Mouse (Mus musculus): ENCODE measurements around the gene Pde8a. TPM values are rescaled to one million over a fixed set of nuclear protein-coding genes. Genes with fewer than 3 reads are reported as not detected.

Pde8a gene
- polyA plus RNA-seq, 1 experiment from 2014 or later, result 1.8 TPM

GRCm38 (mm10) chr7:81311130-81311529 lies 97.7 kb downstream of the Pde8a start:
- no peaks in the 10 kb centered on the region for H3K36me3 ChIP-seq (ENCODE audit: control insufficient read depth, insufficient read depth, low read length)
- no peaks in the 10 kb centered on the region for H3K4me1 ChIP-seq (ENCODE audit: control insufficient read depth, insufficient read depth, low read length)
- 83% methylated on average over 1 of the region's 1 CpGs for WGBS
- H3K9me3 ChIP-seq (ENCODE audit: control insufficient read depth, low read length), result no peaks in the 10 kb centered on the region
- no peak overlapping the region for H3K27ac ChIP-seq (ENCODE audit: low read depth, low read length)
- no peaks in the 10 kb centered on the region for H3K27me3 ChIP-seq (ENCODE audit: control insufficient read depth, insufficient read depth, low read length)
- no peak overlapping the region for H3K4me2 ChIP-seq (ENCODE audit: low read depth, low read length)
- no peak for ATAC-seq (ENCODE audit: low read depth)
- H3K9ac ChIP-seq (replicated peaks; ENCODE audit: low read depth, low read length), result no peak overlapping the region
- no peak overlapping the region for H3K4me3 ChIP-seq (ENCODE audit: low read depth, low read length)

- ATAC-seq (ENCODE audit: low read depth), result no peak
- no peak overlapping the region for H3K9ac ChIP-seq (replicated peaks; ENCODE audit: low read depth, low read length)
- H3K4me1 ChIP-seq (ENCODE audit: control insufficient read depth, insufficient read depth, low read length), result no peaks in the 10 kb centered on the region
- no peak overlapping the region for H3K4me3 ChIP-seq (ENCODE audit: low read depth, low read length)
- no peak overlapping the region for H3K4me2 ChIP-seq (ENCODE audit: low read depth, low read length)
- H3K9me3 ChIP-seq (ENCODE audit: control insufficient read depth, low read length), result no peaks in the 10 kb centered on the region
- H3K27ac ChIP-seq (ENCODE audit: low read depth, low read length), result no peak overlapping the region
- H3K36me3 ChIP-seq (ENCODE audit: control insufficient read depth, insufficient read depth, low read length), result no peaks in the 10 kb centered on the region
- no peaks in the 10 kb centered on the region for H3K27me3 ChIP-seq (ENCODE audit: control insufficient read depth, insufficient read depth, low read length)
Measured at GRCm38 (mm10) chr7:81311581-81311980, 98.2 kb downstream of the Pde8a start.

GRCm38 (mm10) chr7:81315583-81315982 lies 102.2 kb downstream of the Pde8a start:
- H3K27me3 ChIP-seq (ENCODE audit: control insufficient read depth, insufficient read depth, low read length), result no peaks in the 10 kb centered on the region

GRCm38 (mm10) chr7:81319749-81320148 lies 106.4 kb downstream of the Pde8a start:
- Histone ChIP-seq H3K27ac (ENCODE audit: low read depth, low read length) (no peak overlapping the region), H3K4me2 (ENCODE audit: low read depth, low read length) (no peak overlapping the region), H3K4me1 (ENCODE audit: control insufficient read depth, insufficient read depth, low read length) (no peaks in the 10 kb centered on the region), H3K4me3 (ENCODE audit: low read depth, low read length) (no peak overlapping the region), H3K36me3 (ENCODE audit: control insufficient read depth, insufficient read depth, low read length) (no peaks in the 10 kb centered on the region), H3K9ac (replicated peaks; ENCODE audit: low read depth, low read length) (no peak overlapping the region), H3K9me3 (ENCODE audit: control insufficient read depth, low read length) (no peaks in the 10 kb centered on the region), H3K27me3 (ENCODE audit: control insufficient read depth, insufficient read depth, low read length) (no peaks in the 10 kb centered on the region)
- ATAC-seq (ENCODE audit: low read depth), result no peak
- WGBS, result 89% methylated on average over 6 of the region's 6 CpGs

More at GRCm38 (mm10) chr7:81315583-81315982, 102.2 kb downstream of the Pde8a start:
- no peak overlapping the region for H3K27ac ChIP-seq (ENCODE audit: low read depth, low read length)
- H3K4me1 ChIP-seq (ENCODE audit: control insufficient read depth, insufficient read depth, low read length), result no peaks in the 10 kb centered on the region
- no peaks in the 10 kb centered on the region for H3K36me3 ChIP-seq (ENCODE audit: control insufficient read depth, insufficient read depth, low read length)
- no peaks in the 10 kb centered on the region for H3K9me3 ChIP-seq (ENCODE audit: control insufficient read depth, low read length)
- H3K9ac ChIP-seq (replicated peaks; ENCODE audit: low read depth, low read length), result no peak overlapping the region
- no peak overlapping the region for H3K4me2 ChIP-seq (ENCODE audit: low read depth, low read length)
- 79% methylated on average over 8 of the region's 8 CpGs for whole genome bisulfite sequencing
- no peak for ATAC-seq (ENCODE audit: low read depth)
- H3K4me3 ChIP-seq (ENCODE audit: low read depth, low read length), result no peak overlapping the region

- H3K9ac ChIP-seq (replicated peaks; ENCODE audit: low read depth, low read length), result no peak overlapping the region
- H3K9me3 ChIP-seq (ENCODE audit: control insufficient read depth, low read length), result no peaks in the 10 kb centered on the region
- no peaks in the 10 kb centered on the region for H3K36me3 ChIP-seq (ENCODE audit: control insufficient read depth, insufficient read depth, low read length)
- no peak overlapping the region for H3K4me2 ChIP-seq (ENCODE audit: low read depth, low read length)
- WGBS, result 81% methylated on average over 5 of the region's 5 CpGs
- H3K4me1 ChIP-seq (ENCODE audit: control insufficient read depth, insufficient read depth, low read length), result no peaks in the 10 kb centered on the region
- no peak overlapping the region for H3K27ac ChIP-seq (ENCODE audit: low read depth, low read length)
- H3K4me3 ChIP-seq (ENCODE audit: low read depth, low read length), result no peak overlapping the region
- no peak for ATAC-seq (ENCODE audit: low read depth)
- H3K27me3 ChIP-seq (ENCODE audit: control insufficient read depth, insufficient read depth, low read length), result no peaks in the 10 kb centered on the region
Measured at GRCm38 (mm10) chr7:81321776-81322175, 108.4 kb downstream of the Pde8a start.

GRCm38 (mm10) chr7:81326043-81326442 lies 112.6 kb downstream of the Pde8a start:
- no peak for ATAC-seq (ENCODE audit: low read depth)
- Histone ChIP-seq H3K27me3 (ENCODE audit: control insufficient read depth, insufficient read depth, low read length) (no peaks in the 10 kb centered on the region), H3K4me2 (ENCODE audit: low read depth, low read length) (no peak overlapping the region), H3K27ac (ENCODE audit: low read depth, low read length) (no peak overlapping the region), H3K4me1 (ENCODE audit: control insufficient read depth, insufficient read depth, low read length) (no peaks in the 10 kb centered on the region), H3K9me3 (ENCODE audit: control insufficient read depth, low read length) (no peaks in the 10 kb centered on the region), H3K4me3 (ENCODE audit: low read depth, low read length) (no peak overlapping the region), H3K9ac (replicated peaks; ENCODE audit: low read depth, low read length) (no peak overlapping the region), H3K36me3 (ENCODE audit: control insufficient read depth, insufficient read depth, low read length) (no peaks in the 10 kb centered on the region)
- 88% methylated on average over 12 of the region's 12 CpGs for WGBS

- ATAC-seq (ENCODE audit: low read depth), result no peak
Measured at GRCm38 (mm10) chr7:81326859-81327258, 113.5 kb downstream of the Pde8a start.

GRCm38 (mm10) chr7:81327661-81328060 lies 114.3 kb downstream of the Pde8a start:
- H3K9ac ChIP-seq (replicated peaks; ENCODE audit: low read depth, low read length), result no peak overlapping the region
- no peaks in the 10 kb centered on the region for H3K27me3 ChIP-seq (ENCODE audit: control insufficient read depth, insufficient read depth, low read length)
- no peak for ATAC-seq (ENCODE audit: low read depth)
- peaks cover 2% of the 10 kb centered on the region; the same call in 1 of the 2 replicates for H3K36me3 ChIP-seq (ENCODE audit: control insufficient read depth, insufficient read depth, low read length)
- no peak overlapping the region for H3K4me2 ChIP-seq (ENCODE audit: low read depth, low read length)
- WGBS, result 90% methylated on average over 10 of the region's 10 CpGs
- H3K4me1 ChIP-seq (ENCODE audit: control insufficient read depth, insufficient read depth, low read length), result no peaks in the 10 kb centered on the region
- H3K27ac ChIP-seq (ENCODE audit: low read depth, low read length), result no peak overlapping the region
- H3K9me3 ChIP-seq (ENCODE audit: control insufficient read depth, low read length), result no peaks in the 10 kb centered on the region
- no peak overlapping the region for H3K4me3 ChIP-seq (ENCODE audit: low read depth, low read length)

More at GRCm38 (mm10) chr7:81326859-81327258, 113.5 kb downstream of the Pde8a start:
- 84% methylated on average over 6 of the region's 6 CpGs for WGBS
- Histone ChIP-seq H3K4me2 (ENCODE audit: low read depth, low read length) (no peak overlapping the region), H3K4me3 (ENCODE audit: low read depth, low read length) (no peak overlapping the region), H3K4me1 (ENCODE audit: control insufficient read depth, insufficient read depth, low read length) (no peaks in the 10 kb centered on the region), H3K27me3 (ENCODE audit: control insufficient read depth, insufficient read depth, low read length) (no peaks in the 10 kb centered on the region), H3K27ac (ENCODE audit: low read depth, low read length) (no peak overlapping the region), H3K36me3 (ENCODE audit: control insufficient read depth, insufficient read depth, low read length) (no peaks in the 10 kb centered on the region), H3K9me3 (ENCODE audit: control insufficient read depth, low read length) (no peaks in the 10 kb centered on the region), H3K9ac (replicated peaks; ENCODE audit: low read depth, low read length) (no peak overlapping the region)

GRCm38 (mm10) chr7:81330767-81331166 lies 117.4 kb downstream of the Pde8a start:
- ATAC-seq (ENCODE audit: low read depth), result no peak
- no peak overlapping the region for H3K4me2 ChIP-seq (ENCODE audit: low read depth, low read length)
- no peak overlapping the region for H3K9ac ChIP-seq (replicated peaks; ENCODE audit: low read depth, low read length)
- H3K9me3 ChIP-seq (ENCODE audit: control insufficient read depth, low read length), result no peaks in the 10 kb centered on the region
- no peaks in the 10 kb centered on the region for H3K27me3 ChIP-seq (ENCODE audit: control insufficient read depth, insufficient read depth, low read length)
- WGBS, result 11% methylated on average over 3 of the region's 3 CpGs
- H3K4me3 ChIP-seq (ENCODE audit: low read depth, low read length), result no peak overlapping the region
- H3K4me1 ChIP-seq (ENCODE audit: control insufficient read depth, insufficient read depth, low read length), result no peaks in the 10 kb centered on the region
- peaks cover 6% of the 10 kb centered on the region; the same call in 1 of the 2 replicates for H3K36me3 ChIP-seq (ENCODE audit: control insufficient read depth, insufficient read depth, low read length)
- no peak overlapping the region for H3K27ac ChIP-seq (ENCODE audit: low read depth, low read length)
